Mouse (Mus musculus) erythroblast, embryonic 14.5 days (primary cell): ENCODE data around the gene Dnm2. TPM values are rescaled to one million over a fixed set of nuclear protein-coding genes. Genes with fewer than 3 reads are reported as not detected.

Source experiments
- H3K27me3 ChIP-seq: 2 replicates; pipeline ENCODE4 v1.6.1; 2012; ENCODE audit warnings: inconsistent platforms; ENCODE audit not compliant: control insufficient read depth
- H3K36me3 ChIP-seq: 2 replicates; pipeline ENCODE4 v1.6.1; 2012; ENCODE audit warnings: mild to moderate bottlenecking, inconsistent platforms; ENCODE audit not compliant: control insufficient read depth
- H3K4me1 ChIP-seq: 2 replicates; pipeline ENCODE4 v1.6.1; 2012; ENCODE audit warnings: inconsistent platforms; ENCODE audit not compliant: control insufficient read depth
- H3K4me3 ChIP-seq: replicated peaks from 2 replicates; pipeline ENCODE3; 2012; ENCODE audit warnings: moderate library complexity, mild to moderate bottlenecking, inconsistent platforms
- H3K9me3 ChIP-seq: 2 replicates; pipeline ENCODE4 v1.6.1; 2012; ENCODE audit warnings: low read length, inconsistent platforms, mixed read lengths; ENCODE audit not compliant: control insufficient read depth
- GATA1 ChIP-seq: IDR thresholded peaks from 2 replicates; pipeline ENCODE4 v1.6.1; 2012; ENCODE audit warnings: low read length, inconsistent platforms, mixed read lengths
- TAL1 ChIP-seq: IDR thresholded peaks from 3 replicates; pipeline ENCODE4 v1.6.1; 2012; ENCODE audit warnings: low read length, inconsistent platforms, mixed read lengths
- polyA plus RNA-seq: library from polyadenylated mRNA; stranded (reverse); fragments of >175 nt; gene quantifications from 2 replicates; pipeline ENCODE4 v1.2.3, GENCODE M21; 2012

Dnm2 gene
- polyA plus RNA-seq, 1 experiment = 112 TPM

DNA sequence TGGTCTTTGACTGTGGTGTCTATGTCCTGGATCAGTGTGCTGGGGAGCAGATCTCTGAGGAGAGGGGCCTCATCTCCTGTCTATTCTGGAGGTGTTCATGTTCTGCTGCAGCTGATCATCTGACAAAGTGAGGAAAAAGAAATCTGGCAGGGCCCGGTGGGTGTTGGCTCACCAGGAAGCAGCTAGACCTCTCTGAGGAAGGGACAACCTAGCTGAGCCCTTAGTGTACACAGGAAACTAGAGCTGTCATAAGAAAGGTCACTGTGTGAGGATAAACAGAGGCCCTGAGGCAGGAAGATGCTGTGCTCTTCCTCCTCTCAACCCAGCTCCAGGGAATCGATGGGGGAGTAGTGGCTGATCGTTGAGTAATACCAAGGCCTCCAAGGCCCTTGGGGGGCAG lies 25.6 kb downstream of the Dnm2 start:
- Histone ChIP-seq H3K4me3 (no peak overlapping the region), H3K27me3 (no peaks in the 10 kb centered on the region), H3K9me3 (no peaks in the 10 kb centered on the region), H3K4me1 (peaks cover 50% of the 10 kb centered on the region), H3K36me3 (peaks cover 65% of the 10 kb centered on the region)
- TF ChIP-seq TAL1 (no peak), GATA1 (no peak)

DNA sequence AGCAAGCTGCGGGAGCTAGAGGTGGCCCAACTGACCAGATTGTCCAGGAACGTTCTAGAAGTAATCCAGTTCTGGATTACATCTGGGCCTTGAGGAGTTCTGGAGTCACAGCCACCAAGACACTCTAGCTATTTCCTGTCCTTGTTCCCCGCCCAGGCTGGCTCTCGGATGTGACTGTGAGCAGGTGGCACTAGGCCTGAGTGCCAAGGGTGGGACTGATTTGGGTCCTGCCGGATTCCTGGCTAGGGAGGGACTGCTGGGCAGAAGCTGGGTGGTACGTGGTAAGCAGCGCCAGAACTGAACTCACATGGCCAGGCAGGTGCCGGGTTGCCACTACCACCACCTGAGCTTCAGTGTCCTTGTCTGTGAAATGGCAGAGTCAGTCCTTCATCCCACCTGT lies 26.7 kb downstream of the Dnm2 start:
- peaks cover 61% of the 10 kb centered on the region for H3K36me3 ChIP-seq
- H3K27me3 ChIP-seq = no peaks in the 10 kb centered on the region
- H3K4me1 ChIP-seq = peaks cover 55% of the 10 kb centered on the region
- no peaks in the 10 kb centered on the region for H3K9me3 ChIP-seq
- peak overlapping the region; percentile 10 for H3K4me3 ChIP-seq
- TF ChIP-seq GATA1 (no peak), TAL1 (no peak)

DNA sequence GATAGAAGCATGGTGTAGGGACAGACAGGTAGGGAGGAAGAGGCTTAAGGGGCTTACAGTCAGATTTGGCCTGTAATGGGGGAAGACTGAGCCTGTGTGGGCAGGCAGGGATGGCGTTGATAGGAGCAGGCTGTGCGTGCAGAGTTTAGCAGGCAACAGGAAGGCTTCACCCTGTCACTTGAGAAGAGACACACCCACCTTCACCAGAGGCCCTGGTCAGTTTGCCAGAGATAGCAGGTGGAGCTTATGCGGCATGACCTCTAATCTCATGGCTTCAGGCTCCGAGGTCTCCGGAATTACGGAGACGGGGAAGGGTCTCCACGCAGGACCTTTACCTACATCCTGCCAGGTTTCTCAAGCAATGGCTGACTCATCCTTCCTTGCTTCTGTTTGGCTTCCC lies 27.2 kb downstream of the Dnm2 start:
- Histone ChIP-seq H3K9me3 (no peaks in the 10 kb centered on the region), H3K4me1 (peaks cover 58% of the 10 kb centered on the region), H3K36me3 (peaks cover 60% of the 10 kb centered on the region), H3K27me3 (no peaks in the 10 kb centered on the region), H3K4me3 (peak overlapping the region; percentile 31)
- peak; percentile 18; the same call in 1 of the 2 replicates for TF ChIP-seq GATA1
- TF ChIP-seq TAL1 = 0 out of 3 replicates have a peak, but pooled peaks have one; percentile 15

DNA sequence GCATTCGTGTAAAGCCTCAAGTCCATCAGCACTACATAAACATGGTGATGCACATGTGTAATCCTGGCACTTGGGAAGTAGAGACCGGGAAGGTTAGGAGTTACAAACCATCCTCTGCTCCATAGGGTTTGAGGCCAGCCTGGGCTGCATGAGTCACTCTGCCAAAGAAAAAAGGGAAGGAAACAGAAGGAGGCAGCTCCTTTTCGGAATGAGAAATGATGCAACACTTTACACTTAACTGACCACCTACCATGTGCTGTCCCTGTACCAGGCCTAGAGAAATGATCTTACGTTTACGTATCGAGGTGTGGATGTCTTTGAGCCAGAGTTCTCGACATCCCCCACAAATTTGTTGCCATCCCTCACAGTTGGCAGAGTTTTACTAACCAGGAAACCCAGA lies 28.3 kb downstream of the Dnm2 start:
- peaks cover 57% of the 10 kb centered on the region for H3K36me3 ChIP-seq
- TF ChIP-seq GATA1 (no peak), TAL1 (no peak)
- peaks cover 59% of the 10 kb centered on the region for H3K4me1 ChIP-seq

DNA sequence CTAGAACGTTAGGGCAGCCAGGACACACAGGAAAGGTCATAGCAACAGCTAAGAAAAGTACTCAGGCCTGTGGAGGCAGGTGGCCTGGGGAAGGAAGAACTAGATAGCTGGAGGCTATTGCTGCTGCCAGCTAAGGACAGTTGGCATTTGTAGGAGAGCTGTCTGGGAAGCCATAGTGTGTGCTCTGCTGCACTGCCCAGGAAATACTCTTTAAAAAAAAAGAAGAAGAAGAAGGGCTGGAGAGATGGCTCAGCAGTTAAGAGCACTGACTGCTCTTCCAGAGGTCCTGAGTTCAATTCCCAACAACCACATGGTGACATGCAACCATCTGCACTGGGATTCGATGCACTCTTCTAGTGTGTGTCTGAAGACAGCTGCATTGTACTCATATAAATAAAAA lies 28.8 kb downstream of the Dnm2 start:
- Histone ChIP-seq H3K4me3 (no peak overlapping the region), H3K36me3 (peaks cover 58% of the 10 kb centered on the region), H3K9me3 (no peaks in the 10 kb centered on the region), H3K4me1 (peaks cover 57% of the 10 kb centered on the region), H3K27me3 (no peaks in the 10 kb centered on the region)
- TF ChIP-seq TAL1 (no peak), GATA1 (no peak)

More for the DNA sequence above, 28.3 kb downstream of the Dnm2 start:
- H3K9me3 ChIP-seq = no peaks in the 10 kb centered on the region
- no peaks in the 10 kb centered on the region for H3K27me3 ChIP-seq
- H3K4me3 ChIP-seq = no peak overlapping the region

DNA sequence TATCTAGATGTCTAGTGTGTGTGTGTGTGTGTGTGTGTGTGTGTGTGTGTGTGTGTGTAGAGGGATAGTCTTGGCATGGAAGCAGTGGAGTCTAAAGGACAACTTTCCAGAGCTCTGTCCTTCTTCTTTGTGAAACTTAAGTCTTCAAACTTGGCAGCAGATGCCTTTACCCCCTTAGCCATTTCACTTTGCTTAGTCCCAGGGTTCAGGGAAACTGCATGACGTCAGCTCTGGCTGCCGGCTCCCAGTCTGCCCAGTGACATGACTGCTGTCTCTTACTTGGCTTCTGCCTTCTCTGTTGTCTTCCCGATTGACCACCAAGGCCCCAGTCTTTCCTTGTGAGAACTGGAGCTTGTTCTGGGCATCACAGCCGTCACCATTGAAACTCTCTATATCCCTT lies 29.8 kb downstream of the Dnm2 start:
- no peaks in the 10 kb centered on the region for H3K27me3 ChIP-seq
- no peak overlapping the region for H3K4me3 ChIP-seq
- TF ChIP-seq GATA1 (no peak), TAL1 (no peak)
- H3K4me1 ChIP-seq = peaks cover 50% of the 10 kb centered on the region
- H3K9me3 ChIP-seq = no peaks in the 10 kb centered on the region
- peaks cover 58% of the 10 kb centered on the region for H3K36me3 ChIP-seq

DNA sequence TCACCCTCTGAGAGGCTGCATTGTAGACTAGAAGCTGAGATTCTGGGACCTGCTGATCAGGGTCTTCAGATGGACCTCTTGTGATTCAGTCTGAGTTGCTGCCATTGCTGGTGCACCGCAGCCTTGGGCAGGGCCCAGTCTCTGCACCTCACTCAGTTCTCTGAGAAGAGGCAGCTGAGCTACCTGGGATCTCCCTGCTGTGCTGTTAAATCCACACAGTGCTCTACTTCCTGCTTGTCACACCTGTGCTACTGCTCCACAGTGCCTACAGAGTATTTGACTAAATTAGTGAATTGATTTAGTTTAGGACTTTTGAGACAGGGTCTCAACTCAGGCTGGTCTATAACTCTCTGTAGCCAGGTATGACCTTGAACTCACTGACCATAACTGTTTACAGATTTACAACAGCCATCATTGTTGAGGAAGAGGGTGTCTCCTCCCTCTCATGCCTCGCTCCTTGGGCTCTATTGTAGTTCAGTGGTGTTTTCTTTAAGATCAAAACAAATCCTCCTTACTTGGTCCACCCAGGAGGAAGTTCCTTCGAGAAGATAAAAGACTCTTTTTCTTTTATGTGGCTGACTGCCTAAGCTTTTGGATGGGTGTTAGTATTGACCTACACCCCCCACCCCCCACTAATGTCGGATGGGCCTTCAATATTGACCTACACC lies 30.5 kb downstream of the Dnm2 start:
- peaks cover 58% of the 10 kb centered on the region for H3K36me3 ChIP-seq
- H3K4me1 ChIP-seq = peaks cover 43% of the 10 kb centered on the region
- H3K27me3 ChIP-seq = no peaks in the 10 kb centered on the region
- no peak overlapping the region for H3K4me3 ChIP-seq
- no peaks in the 10 kb centered on the region for H3K9me3 ChIP-seq
- TF ChIP-seq TAL1 = no peak
- no peak for TF ChIP-seq GATA1

DNA sequence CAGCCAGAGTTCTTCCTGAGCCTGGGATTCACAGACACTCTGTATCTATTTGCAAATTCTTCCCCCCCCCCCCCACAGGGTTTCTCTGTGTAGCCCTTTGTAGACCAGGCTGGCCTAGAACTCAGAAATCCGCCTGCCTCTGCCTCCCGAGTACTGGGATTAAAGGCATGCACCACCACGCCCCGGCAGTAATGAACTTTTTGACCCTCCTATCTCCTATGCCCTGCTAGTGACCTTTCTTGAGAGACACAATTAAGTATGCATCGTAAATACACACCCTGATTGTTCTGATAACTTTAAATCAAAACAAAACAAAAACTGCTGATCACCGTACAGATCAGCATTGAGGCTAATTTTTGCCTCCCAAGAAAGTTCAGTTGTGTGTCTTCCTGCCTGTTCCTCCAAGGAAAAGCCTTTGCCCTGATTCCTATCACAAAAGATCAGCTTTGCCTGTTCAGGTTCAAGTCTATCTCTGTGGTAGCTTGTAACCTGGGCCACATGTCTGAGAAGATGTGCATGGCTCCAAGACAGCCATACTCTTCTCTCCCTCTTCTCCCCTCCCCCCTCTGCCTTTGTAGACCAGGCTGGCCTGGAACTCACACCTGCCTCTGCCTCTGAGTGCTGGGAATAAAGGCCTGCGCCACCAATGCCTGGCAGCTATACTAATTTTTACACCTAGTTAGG lies 31.7 kb downstream of the Dnm2 start:
- no peaks in the 10 kb centered on the region for H3K27me3 ChIP-seq
- TF ChIP-seq TAL1 (no peak), GATA1 (no peak)
- H3K36me3 ChIP-seq = peaks cover 64% of the 10 kb centered on the region
- H3K4me3 ChIP-seq = no peak overlapping the region
- H3K9me3 ChIP-seq = no peaks in the 10 kb centered on the region
- H3K4me1 ChIP-seq = peaks cover 37% of the 10 kb centered on the region

DNA sequence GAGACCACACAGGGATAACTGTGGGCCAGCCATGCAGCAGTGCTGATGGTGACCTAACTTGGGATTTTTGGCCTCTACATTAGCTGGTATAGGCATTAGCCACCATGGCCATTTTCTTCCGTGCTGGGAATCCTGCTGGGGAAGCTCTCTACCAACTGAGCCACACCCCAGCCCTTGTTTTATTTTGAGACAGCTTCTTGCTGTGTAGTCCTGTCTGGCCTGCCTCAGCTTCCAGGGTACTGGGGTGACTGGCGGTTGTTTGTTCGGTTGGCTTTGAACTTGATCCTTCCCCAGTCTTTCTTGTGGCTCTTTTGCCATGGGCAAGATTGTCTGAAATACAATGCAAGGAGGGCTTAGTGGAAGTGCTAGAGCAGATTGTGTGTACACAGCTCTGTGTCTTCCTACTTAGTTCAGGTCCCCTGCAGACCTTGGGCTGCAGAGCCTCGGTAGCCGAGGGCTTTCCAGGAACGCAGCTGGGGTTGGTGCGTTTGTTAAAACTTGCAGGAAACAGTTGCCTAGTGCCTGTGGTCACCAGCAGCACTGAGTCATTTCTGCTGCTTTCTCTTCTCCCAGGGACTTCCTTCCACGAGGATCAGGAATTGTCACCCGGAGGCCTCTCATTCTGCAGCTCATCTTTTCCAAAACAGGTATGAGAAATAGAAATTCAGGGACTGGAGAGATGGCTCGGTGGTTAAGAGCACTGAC lies 32.4 kb downstream of the Dnm2 start:
- H3K9me3 ChIP-seq = no peaks in the 10 kb centered on the region
- peaks cover 37% of the 10 kb centered on the region for H3K4me1 ChIP-seq
- H3K27me3 ChIP-seq = no peaks in the 10 kb centered on the region
- TF ChIP-seq TAL1 (no peak), GATA1 (no peak)
- peaks cover 65% of the 10 kb centered on the region for H3K36me3 ChIP-seq
- no peak overlapping the region for H3K4me3 ChIP-seq
